Mouse (Mus musculus) c-Kit-positive CD71-negative TER-119-negative erythroid progenitor cells, embryonic 14.5 days (primary cell): ENCODE measurements around the gene Hspe1.

Experiments
- DNase-seq: peaks from one replicate; pipeline ENCODE4 v3.0.0-alpha.2; 2013; ENCODE audit warnings: low read depth

Hspe1 gene

DNA sequence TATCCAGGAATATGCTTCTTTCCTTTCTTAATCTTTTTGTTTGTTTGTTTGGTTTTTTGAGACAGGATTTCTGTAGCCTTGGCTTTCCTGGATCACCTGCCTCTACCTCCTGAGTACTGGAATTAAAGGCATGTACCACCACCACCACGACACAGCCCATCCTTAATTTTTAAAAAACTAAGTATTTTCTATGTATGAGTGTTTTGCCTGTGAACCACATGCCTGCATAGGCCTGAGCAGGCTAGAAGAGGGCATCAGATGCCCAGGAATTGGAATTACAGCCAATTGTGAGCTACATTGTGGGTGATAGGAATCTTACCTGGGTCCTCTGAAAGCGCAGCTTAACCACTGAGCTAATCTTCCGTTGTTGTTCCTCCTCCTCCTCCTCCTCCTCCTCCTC, 46.4 kb downstream of the Hspe1 start:
- no peak for DNase-seq

GRCm38 (mm10) chr1:55135846-55136245, 47.9 kb downstream of the Hspe1 start:
- no peak for DNase-seq
